Mouse (Mus musculus): ENCODE results near the gene Urad.
A peak's percentile ranks its signal among the peaks of the same experiment; 100 is the strongest.

The Urad gene

GRCm38 (mm10) chr5:147299255-147300000, 22.8 kb downstream of the Urad start:
- DNase-seq = peak; percentile 91

GRCm38 (mm10) chr5:147297249-147297648, 25.0 kb downstream of the Urad start:
- DNase-seq = no peak

DNA sequence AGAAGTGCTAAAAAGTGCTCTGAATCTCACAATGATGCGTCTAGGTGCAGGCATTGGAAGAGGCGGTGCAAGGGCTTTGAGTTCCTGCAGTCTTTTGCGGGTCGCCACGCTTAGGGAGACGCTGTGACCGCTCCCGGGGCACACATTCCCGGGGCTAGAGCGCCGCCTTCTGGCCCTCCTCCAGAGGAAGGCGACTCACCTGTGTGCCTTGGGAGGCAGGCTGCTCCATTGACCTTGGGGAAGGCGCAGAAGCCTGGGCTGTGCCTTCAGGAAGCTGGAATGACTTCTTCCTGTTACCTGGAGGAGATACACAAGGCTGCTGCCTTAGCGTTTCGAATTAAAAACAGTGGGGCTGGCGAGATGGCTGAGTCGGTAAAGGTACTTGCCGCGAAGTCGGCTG, 28.1 kb downstream of the Urad start:
- DNase-seq = no peak

DNA sequence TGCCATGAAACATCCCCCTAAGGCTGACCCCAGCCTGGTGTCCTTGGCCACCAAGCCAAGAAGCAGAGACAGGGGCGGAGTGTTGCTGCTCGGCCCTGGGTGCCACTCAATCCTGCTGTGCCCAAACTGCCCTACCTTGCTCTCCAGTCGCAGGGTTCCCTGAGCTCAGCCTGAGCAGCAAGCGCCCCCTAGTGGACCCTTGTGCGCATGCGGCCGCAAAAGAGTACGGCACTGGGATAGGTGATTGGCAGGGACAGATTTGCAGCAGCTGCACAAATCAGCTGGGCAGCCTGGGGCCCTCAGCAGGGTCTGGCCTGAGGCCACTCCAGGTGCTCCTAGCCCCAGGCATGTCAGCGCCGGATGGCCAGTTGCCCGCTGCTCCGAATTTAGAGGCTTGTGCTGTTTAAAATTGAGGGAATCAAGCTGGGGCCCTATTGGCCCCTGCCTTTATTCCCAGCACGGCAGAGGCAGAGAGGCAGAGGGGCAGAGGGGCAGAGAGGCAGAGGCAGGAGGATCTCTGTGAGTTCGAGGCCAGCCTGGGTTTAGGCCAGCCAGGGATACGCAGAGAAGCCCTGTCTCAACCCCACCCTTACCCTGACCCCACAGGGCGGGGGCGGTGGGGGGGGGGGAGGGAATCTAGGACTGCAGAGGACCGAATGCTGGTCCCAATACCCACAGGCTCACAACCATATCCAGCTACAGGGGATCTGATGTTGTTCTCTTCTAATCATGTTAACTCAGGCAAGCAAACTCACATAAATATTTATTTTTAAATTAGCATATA, 28.9 kb downstream of the Urad start:
- DNase-seq = peak; percentile 92

- no peak for DNase-seq
Measured at GRCm38 (mm10) chr5:147292506-147293120, 29.6 kb downstream of the Urad start.

DNA sequence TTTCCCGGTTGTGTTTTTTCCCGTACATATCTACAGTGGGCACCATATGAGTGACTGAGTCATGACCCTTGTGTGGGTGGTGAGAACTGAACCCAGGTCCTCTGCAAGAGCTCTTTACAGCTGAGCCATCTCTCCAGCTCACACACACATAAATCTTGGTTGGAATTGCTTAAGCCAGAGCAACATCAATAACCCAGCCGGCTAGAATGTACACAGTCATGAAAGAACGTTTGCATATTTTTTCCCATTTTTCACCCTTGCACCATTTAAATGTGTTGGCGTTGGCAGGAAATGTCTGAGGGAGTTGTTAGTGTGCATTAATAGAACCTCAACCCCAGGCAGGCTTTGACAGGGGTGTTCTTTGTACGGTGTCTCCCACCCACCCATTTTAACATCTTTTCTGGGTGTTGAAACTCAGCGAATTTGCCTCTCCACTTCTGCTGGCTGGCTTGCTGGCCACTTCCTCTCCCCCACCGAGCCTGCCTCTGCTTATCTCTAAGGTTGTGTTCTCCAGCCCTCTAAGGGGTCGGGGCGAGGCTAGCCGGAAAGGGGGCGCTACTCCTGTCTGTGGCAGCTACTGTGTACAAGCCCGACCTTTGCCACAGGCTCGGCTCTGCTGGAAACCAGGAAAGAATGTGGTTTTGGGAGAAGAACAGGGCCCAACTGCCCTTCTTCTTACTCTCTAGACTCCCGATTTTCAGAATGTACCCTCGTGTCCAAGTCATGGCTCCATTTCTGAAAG, 30.3 kb downstream of the Urad start:
- no peak for DNase-seq

DNA sequence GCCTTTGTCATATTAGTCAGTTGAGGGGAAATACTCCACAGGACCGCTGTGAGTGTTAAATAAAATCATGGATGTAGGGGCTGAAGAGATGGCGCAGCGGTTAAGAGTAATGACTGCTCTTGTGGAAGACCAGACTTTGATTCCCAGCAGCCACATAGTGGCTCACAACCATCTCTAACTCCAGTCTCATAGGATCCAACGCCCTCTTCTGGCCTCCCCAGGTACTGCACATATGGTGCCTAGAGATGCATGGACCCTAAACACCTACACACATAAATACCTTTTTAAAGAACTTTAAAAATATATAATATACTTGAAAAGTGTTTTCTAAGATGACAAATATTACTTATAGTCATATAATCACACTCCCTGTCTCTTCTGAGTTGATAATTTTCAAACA, 37.9 kb downstream of the Urad start:
- no peak for DNase-seq

- DNase-seq = no peak
Measured at GRCm38 (mm10) chr5:147277547-147277925, 44.7 kb downstream of the Urad start.

DNA sequence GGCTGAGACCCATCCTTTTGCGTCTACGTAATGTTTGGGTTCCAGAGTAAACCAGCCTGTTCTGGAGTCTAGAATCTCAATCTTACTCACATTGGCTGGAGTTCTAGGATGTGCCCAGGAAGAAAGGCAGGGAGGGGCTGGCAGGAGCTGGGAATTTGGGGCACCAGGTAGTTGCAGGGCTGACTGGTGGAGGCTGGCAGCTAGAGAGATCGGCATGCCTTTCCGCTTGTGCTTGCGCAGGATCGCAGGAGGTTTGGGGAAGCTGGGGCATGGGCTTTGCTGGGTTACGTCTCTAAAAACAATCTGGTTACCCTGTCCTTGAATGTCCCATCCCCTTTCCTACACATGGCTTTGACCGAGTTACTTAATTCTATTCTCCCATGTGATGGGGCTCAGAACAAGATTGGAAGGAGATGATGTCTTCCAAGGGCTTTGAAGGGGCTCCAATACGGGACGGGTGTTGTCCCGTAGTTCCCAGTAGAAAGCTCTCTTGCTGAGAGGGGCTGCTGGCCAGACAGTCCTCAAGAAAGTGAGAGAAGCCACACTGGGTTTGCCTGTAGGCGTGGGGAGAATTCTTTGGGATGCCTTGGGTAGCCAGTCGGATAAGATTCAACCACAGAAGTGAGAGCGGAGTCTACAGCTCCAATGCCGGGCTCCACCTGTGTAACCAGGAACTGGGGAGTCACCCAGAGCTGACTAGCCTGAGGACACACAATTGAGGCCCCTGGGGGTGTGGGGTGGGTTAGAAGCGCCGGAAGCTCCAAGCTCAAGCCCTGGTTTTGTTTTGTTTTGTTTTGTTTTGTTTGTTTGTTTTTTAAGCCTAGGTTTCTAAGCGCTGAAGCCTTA, 45.3 kb downstream of the Urad start:
- no peak for DNase-seq

GRCm38 (mm10) chr5:147275761-147276160, 46.5 kb downstream of the Urad start:
- DNase-seq = no peak

DNA sequence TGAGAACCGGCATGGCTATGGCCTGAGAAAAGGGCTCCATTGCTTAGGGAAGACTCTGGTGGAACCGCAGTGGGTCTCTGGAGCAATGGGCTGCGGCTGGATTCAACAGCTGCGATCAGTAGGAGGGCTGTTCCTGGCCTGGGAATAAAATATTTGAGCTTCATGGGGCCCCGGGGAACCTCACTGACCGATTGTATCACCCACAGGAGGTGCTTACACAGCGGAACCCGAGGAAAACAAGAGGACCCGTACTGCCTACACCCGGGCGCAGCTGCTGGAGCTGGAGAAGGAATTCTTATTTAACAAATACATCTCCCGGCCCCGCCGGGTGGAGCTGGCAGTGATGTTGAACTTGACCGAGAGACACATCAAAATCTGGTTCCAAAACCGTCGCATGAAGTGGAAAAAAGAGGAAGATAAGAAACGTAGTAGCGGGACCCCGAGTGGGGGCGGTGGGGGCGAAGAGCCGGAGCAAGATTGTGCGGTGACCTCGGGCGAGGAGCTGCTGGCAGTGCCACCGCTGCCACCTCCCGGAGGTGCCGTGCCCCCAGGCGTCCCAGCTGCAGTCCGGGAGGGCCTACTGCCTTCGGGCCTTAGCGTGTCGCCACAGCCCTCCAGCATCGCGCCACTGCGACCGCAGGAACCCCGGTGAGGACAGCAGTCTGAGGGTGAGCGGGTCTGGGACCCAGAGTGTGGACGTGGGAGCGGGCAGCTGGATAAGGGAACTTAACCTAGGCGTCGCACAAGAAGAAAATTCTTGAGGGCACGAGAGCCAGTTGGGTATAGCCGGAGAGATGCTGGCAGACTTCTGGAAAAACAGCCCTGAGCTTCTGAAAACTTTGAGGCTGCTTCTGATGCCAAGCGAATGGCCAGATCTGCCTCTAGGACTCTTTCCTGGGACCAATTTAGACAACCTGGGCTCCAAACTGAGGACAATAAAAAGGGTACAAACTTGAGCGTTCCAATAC, 47.8 kb downstream of the Urad start:
- peak; percentile 54 for DNase-seq

- peak; percentile 42 for DNase-seq
Measured at GRCm38 (mm10) chr5:147272808-147273345, 49.4 kb downstream of the Urad start.

GRCm38 (mm10) chr5:147272046-147272807, 50.0 kb downstream of the Urad start:
- DNase-seq = no peak

DNA sequence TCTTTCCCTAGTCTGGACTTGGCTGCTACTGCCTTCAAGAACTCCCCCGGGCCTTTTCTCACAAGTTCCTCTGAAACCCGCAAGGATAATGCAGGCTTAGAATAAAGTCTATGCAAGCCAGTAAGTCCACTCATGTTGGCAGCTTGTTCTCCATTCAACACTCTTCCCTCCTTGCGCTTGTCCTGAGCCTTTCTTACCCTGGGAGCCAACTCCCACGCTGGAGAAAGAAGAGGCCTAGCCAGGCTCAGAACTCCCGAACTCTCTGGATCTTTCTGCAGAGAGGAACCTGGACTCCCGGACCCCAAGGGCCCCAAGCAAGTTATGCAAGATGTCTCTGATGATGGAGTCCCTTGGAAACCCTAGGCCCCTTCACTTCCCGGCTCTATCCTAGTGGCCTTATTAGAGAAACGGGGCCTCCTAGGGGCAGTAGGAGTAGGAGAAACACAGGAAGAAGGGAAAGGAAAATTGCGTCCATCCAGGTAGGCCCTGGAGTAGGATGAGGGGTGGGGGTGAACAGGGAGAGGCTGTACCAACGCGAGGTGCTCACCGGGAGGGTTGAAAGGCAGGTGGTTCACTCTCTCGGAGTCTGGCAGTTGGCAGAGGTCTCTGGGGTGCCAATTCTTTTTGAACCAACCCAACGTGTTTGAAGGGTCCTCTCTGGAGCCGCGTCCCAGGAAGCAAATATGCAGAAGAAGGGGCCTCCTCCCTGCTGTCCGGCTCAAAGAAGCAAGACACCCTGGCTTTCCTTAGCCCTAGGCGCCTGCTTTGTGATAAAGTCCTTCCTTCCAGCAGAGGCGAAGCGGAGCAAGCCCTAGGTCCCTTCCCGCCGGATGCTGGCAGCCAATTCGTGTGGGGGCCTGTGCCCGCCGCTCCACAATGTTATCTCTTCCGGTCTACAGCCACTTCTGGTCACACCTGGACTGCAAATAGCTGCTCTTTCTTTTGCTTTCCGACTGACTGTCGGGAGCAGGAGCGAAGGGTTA, 51.3 kb downstream of the Urad start:
- peak; percentile 33 for DNase-seq

DNA sequence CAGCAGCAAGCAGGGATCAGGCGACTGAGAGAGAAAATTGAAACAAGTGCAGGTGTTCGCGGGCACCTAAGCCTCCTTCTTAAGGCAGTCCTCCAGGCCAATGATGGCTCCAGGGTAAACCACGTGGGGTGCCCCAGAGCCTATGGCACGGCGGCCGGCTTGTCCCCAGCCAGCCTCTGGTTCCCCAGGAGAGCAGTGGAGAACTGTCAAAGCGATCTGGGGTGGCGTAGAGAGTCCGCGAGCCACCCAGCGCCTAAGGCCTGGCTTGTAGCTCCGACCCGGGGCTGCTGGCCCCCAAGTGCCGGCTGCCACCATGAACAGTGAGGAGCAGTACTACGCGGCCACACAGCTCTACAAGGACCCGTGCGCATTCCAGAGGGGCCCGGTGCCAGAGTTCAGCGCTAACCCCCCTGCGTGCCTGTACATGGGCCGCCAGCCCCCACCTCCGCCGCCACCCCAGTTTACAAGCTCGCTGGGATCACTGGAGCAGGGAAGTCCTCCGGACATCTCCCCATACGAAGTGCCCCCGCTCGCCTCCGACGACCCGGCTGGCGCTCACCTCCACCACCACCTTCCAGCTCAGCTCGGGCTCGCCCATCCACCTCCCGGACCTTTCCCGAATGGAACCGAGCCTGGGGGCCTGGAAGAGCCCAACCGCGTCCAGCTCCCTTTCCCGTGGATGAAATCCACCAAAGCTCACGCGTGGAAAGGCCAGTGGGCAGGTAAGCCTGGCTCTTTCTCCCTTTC, 52.1 kb downstream of the Urad start, which contains the start of gene Pdx1:
Pdx1 (plus strand) TSS at position 34 of the 747 bp plus-strand sequence.
- peak; percentile 60 for DNase-seq

GRCm38 (mm10) chr5:147269371-147269770, 52.9 kb downstream of the Urad start:
- no peak for DNase-seq

GRCm38 (mm10) chr5:147268728-147269127, 53.5 kb downstream of the Urad start:
- DNase-seq = no peak

GRCm38 (mm10) chr5:147267434-147267833, 54.8 kb downstream of the Urad start:
- DNase-seq = peak; percentile 21

All from embryo, embryonic 11 days (tissue).